Mouse (Mus musculus): ENCODE measurements around the gene Nup107. TPM values are rescaled to one million over a fixed set of nuclear protein-coding genes. Genes with fewer than 3 reads are reported as not detected.

Gene Nup107
- total and polyA plus RNA-seq, 2 experiments from 2014 or later = 12.5 to 19.0 TPM

- TF ChIP-seq CTCF (IDR thresholded peaks at IDR 0.05; ENCODE audit: low read depth) = no peak
- no peak overlapping the region for H3K27ac ChIP-seq
- peaks cover 22% of the 10 kb centered on the region; the same call in 1 of the 2 replicates for H3K36me3 ChIP-seq (ENCODE audit: insufficient read depth, low read length)
- no peak for ATAC-seq
- DNase-seq (ENCODE audit: low spot score) = no peak
- H3K27me3 ChIP-seq (ENCODE audit: insufficient read depth, low read length) = no peaks in the 10 kb centered on the region
- peaks cover 5% of the 10 kb centered on the region; the same call in 1 of the 2 replicates for H3K4me1 ChIP-seq (ENCODE audit: insufficient read depth, low read length)
- no peaks in the 10 kb centered on the region for H3K9me3 ChIP-seq (ENCODE audit: low read length)
- no peak overlapping the region for H3K4me3 ChIP-seq (ENCODE audit: low read length)
- WGBS = 96% methylated on average over 4 of the region's 4 CpGs
- no peak overlapping the region for H3K4me2 ChIP-seq (ENCODE audit: low read depth, low read length)
- no peak overlapping the region for H3K9ac ChIP-seq (replicated peaks; ENCODE audit: low read length)
These were observed 49.9 kb downstream of the Nup107 start for GRCm38 (mm10) chr10:117742618-117743017.

GRCm38 (mm10) chr10:117741698-117742475 is 50.6 kb downstream of the Nup107 start:
- DNase-seq (ENCODE audit: low spot score) = no peak
- peaks cover 5% of the 10 kb centered on the region; the same call in 1 of the 2 replicates for H3K4me1 ChIP-seq (ENCODE audit: insufficient read depth, low read length)
- no peaks in the 10 kb centered on the region for H3K9me3 ChIP-seq (ENCODE audit: low read length)
- no peak overlapping the region for H3K27ac ChIP-seq
- WGBS = 89% methylated on average over 15 of the region's 15 CpGs
- H3K9ac ChIP-seq (replicated peaks; ENCODE audit: low read length) = no peak overlapping the region
- H3K4me2 ChIP-seq (ENCODE audit: low read depth, low read length) = no peak overlapping the region
- no peak for ATAC-seq
- H3K4me3 ChIP-seq (ENCODE audit: low read length) = no peak overlapping the region
- H3K36me3 ChIP-seq (ENCODE audit: insufficient read depth, low read length) = peaks cover 27% of the 10 kb centered on the region; the same call in 1 of the 2 replicates
- no peak for TF ChIP-seq CTCF (IDR thresholded peaks at IDR 0.05; ENCODE audit: low read depth)
- no peaks in the 10 kb centered on the region for H3K27me3 ChIP-seq (ENCODE audit: insufficient read depth, low read length)

- DNase-seq (ENCODE audit: low spot score) (no peak), ATAC-seq (no peak)
- 92% methylated on average over 9 of the region's 9 CpGs for WGBS
- no peak overlapping the region for H3K4me2 ChIP-seq (ENCODE audit: low read depth, low read length)
- H3K27me3 ChIP-seq (ENCODE audit: insufficient read depth, low read length) = no peaks in the 10 kb centered on the region
- no peak overlapping the region for H3K9ac ChIP-seq (replicated peaks; ENCODE audit: low read length)
- no peak overlapping the region for H3K4me3 ChIP-seq (ENCODE audit: low read length)
- H3K4me1 ChIP-seq (ENCODE audit: insufficient read depth, low read length) = peaks cover 5% of the 10 kb centered on the region; the same call in 1 of the 2 replicates
- H3K27ac ChIP-seq = no peak overlapping the region
- no peaks in the 10 kb centered on the region for H3K9me3 ChIP-seq (ENCODE audit: low read length)
- peaks cover 33% of the 10 kb centered on the region for H3K36me3 ChIP-seq (ENCODE audit: insufficient read depth, low read length)
- no peak for TF ChIP-seq CTCF (IDR thresholded peaks at IDR 0.05; ENCODE audit: low read depth)
These were observed 51.6 kb downstream of the Nup107 start for GRCm38 (mm10) chr10:117740921-117741320.

GRCm38 (mm10) chr10:117740171-117740570 is 52.3 kb downstream of the Nup107 start:
- H3K27ac ChIP-seq = no peak overlapping the region
- H3K36me3 ChIP-seq (ENCODE audit: insufficient read depth, low read length) = peaks cover 33% of the 10 kb centered on the region
- peaks cover 5% of the 10 kb centered on the region; the same call in 1 of the 2 replicates for H3K4me1 ChIP-seq (ENCODE audit: insufficient read depth, low read length)
- no peak overlapping the region for H3K9ac ChIP-seq (replicated peaks; ENCODE audit: low read length)
- no peak for TF ChIP-seq CTCF (IDR thresholded peaks at IDR 0.05; ENCODE audit: low read depth)
- WGBS = 99% methylated on average over 10 of the region's 10 CpGs
- H3K27me3 ChIP-seq (ENCODE audit: insufficient read depth, low read length) = no peaks in the 10 kb centered on the region
- no peaks in the 10 kb centered on the region for H3K9me3 ChIP-seq (ENCODE audit: low read length)
- no peak overlapping the region for H3K4me3 ChIP-seq (ENCODE audit: low read length)
- ATAC-seq (no peak), DNase-seq (ENCODE audit: low spot score) (no peak)
- no peak overlapping the region for H3K4me2 ChIP-seq (ENCODE audit: low read depth, low read length)

GRCm38 (mm10) chr10:117739648-117739948 is 52.9 kb downstream of the Nup107 start:
- TF ChIP-seq CTCF (IDR thresholded peaks at IDR 0.05; ENCODE audit: low read depth) = no peak
- WGBS = 96% methylated on average over 6 of the region's 6 CpGs

DNA sequence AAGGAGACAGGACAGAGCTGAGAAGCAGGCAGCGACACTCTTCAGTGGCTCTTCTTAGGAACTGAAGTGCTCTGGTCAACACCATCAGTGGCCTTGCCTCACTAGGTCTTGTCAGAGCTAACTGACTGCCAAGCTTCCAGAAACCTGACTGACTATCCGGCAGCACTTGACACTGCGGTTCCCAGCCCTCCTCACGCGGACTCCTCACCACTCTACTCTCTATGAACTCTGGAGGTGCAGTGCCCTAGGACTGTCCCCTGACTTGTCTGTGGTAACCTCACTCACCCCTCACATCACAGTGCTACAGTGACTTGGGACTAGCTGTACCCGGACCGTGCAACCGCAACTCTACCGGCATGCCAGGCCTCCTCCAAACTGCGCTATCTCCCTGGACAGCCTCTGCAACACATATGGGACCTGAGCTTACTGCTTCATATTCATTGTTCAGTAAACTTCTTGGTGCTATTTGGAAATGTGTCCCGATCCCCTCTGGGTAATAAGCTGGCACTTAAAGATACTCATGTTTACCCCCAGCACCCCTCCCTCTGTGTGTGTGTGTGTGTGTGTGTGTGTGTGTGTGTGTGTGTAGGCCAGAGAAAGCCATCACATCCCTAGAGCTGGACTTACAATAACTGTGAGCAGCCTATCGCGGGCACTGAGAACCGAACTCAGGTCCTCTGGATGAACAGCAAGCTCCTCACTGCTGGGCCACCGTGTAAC is 53.4 kb downstream of the Nup107 start:
- Histone ChIP-seq H3K4me1 (ENCODE audit: insufficient read depth, low read length) (no peaks in the 10 kb centered on the region), H3K27me3 (ENCODE audit: insufficient read depth, low read length) (no peaks in the 10 kb centered on the region), H3K9ac (replicated peaks; ENCODE audit: low read length) (no peak overlapping the region), H3K4me2 (ENCODE audit: low read depth, low read length) (no peak overlapping the region), H3K27ac (no peak overlapping the region), H3K4me3 (ENCODE audit: low read length) (no peak overlapping the region), H3K9me3 (ENCODE audit: low read length) (no peaks in the 10 kb centered on the region), H3K36me3 (ENCODE audit: insufficient read depth, low read length) (peaks cover 33% of the 10 kb centered on the region)
- 93% methylated on average over 15 of the region's 15 CpGs for WGBS
- TF ChIP-seq CTCF (IDR thresholded peaks at IDR 0.05; ENCODE audit: low read depth) = no peak
- no peak for DNase-seq (ENCODE audit: low spot score)
- ATAC-seq = no peak

More at GRCm38 (mm10) chr10:117739648-117739948, 52.9 kb downstream of the Nup107 start:
- H3K27me3 ChIP-seq (ENCODE audit: insufficient read depth, low read length) = no peaks in the 10 kb centered on the region
- H3K36me3 ChIP-seq (ENCODE audit: insufficient read depth, low read length) = peaks cover 33% of the 10 kb centered on the region
- H3K4me2 ChIP-seq (ENCODE audit: low read depth, low read length) = no peak overlapping the region
- no peaks in the 10 kb centered on the region for H3K9me3 ChIP-seq (ENCODE audit: low read length)
- DNase-seq (ENCODE audit: low spot score) = no peak
- no peak for ATAC-seq
- no peak overlapping the region for H3K27ac ChIP-seq
- H3K9ac ChIP-seq (replicated peaks; ENCODE audit: low read length) = no peak overlapping the region
- no peak overlapping the region for H3K4me3 ChIP-seq (ENCODE audit: low read length)
- H3K4me1 ChIP-seq (ENCODE audit: insufficient read depth, low read length) = peaks cover 1% of the 10 kb centered on the region; the same call in 1 of the 2 replicates
